Mouse (Mus musculus) R1 (cell line): ENCODE measurements around the gene Kmt2d.
"Not testable (repeated sequence)": the region's sequence is repeated elsewhere in the genome, so short reads cannot be mapped to it uniquely, and the experiment has no call there.

Experiments used
- DNase-seq: peaks from one replicate; pipeline ENCODE4 v3.0.0-alpha.2; 2018; ENCODE audit warnings: low read depth, low spot score

Kmt2d gene

DNA sequence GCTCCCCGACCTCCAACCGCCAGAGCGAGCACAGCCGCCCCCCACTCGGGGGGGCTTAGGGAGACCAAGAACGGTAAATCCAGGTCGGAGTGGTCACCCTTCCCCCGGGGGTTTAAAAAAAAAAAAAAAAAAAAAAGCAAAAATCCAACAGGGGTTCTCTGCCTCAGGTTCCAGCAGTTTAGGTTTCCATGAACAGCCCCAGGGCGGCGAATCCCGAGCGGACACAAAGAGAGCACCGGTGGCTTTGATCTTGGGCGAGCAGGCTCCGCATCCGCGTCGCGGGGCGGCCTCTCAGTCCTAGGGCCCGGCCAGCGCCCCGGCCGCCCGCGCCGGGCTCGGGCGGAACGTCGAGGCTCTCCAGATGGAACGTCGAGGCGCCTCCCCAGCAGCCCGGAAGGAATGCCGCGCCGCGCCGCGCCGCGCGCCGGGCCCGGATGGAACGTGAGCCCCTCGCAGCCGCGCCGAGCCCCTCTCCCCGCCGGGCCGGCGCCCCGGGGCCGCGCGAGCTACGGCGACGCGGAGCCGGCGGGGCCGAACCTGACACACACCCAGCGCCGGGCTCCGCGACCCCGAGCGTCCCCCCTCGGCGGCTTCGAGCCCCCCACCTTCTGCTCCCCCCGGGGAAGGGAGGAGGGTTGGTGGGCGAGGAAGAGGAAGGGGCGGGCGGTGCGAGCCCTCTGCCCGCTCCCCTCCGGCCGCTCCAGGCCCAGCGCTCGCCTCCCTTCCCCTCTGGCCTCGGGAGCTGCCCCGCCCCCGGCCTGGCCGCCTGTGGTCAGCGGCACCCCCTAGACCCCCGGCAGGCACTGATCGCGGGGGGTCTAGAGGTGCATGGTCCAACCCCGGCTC is at the start of gene Kmt2d:
Kmt2d (minus strand) TSS at position 135 of the 846 bp plus-strand sequence.
- peak; percentile 36 for DNase-seq

DNA sequence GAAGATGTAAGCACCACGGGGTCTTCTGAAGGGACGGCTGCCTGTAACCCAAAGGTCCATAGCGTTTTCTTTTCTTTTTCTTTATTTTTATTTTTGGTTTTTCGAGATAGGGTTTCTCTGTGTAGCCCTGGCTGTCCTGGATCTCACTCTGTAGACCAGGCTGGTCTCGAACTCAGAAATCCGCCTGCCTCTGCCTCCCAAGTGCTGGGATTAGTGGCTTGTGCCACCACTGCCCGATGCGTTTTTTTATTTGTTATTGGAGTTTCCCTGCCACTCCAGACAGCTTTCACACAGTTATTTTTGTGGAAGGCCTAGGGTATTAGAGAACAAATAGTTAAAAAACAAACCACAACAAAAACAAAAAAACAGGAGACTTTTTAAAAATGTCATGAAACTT is 47.5 kb upstream of the Kmt2d start:
- not testable (repeated sequence) for DNase-seq

- DNase-seq: peak; percentile 100
Measured at GRCm38 (mm10) chr15:98917538-98918498, 46.8 kb upstream of the Kmt2d start, which contains the start of gene Lmbr1l. TSS of gene Lmbr1l (minus strand) at chr15:98918231.

DNA sequence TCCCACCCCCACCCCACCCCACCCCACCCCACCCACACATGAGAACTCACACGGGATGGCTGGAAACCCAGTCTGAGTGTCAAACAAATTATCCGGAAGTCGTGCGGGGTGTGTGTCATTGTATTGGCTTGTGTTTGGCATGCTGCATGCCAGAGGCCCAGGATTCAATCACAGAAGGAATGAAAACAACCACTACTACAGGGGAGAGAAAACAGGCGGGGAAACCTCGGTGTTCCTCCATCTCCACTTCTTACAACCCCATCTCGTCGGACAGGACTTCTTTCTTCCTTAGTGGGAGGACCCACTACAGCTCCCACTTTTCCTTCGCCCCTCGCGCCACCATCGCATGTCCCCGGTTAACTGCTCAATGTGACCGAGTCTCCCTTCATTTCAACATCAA is 46.1 kb upstream of the Kmt2d start:
- DNase-seq: peak; percentile 74

DNA sequence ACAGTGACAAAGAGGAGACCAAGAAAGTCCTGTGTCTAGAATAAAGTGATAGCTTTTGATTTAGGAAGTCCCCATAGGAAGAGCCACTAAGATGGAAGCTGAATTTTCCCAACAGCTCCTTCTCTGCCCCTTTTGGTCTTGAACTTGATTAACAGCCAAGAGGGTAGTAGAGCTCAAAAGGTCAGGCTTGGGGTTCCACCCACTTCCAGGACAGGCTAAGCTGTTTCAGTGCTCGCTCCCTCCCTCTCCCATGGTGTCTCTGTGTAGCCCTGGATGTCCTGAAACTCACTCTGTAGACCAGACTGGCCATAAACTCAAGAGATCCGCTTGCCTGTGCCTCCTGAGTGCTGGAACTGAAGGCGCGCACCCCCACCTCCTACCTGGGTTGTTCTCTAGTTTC is 45.0 kb upstream of the Kmt2d start:
- no peak for DNase-seq

DNA sequence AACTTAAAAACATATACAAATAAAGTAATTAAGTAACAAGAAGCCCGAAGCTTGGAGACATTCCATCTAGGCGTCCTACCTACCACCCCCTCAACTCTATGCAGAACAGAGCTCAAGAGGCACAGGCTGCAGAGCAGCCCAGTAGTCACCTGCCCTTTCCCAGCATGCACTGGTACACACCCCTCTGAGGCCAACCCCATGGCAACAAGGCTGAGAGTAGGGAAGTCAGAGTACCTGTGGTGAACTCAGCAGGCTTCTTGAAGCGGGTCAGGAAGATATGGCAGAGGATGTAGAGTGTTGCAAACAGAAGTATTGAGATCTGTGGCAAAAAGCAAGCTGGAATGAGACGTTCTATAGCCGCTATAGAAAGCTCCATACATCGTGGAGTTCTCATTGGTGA is 43.9 kb upstream of the Kmt2d start:
- peak; percentile 75 for DNase-seq

- DNase-seq: peak; percentile 83
Measured at GRCm38 (mm10) chr15:98904692-98905091, 33.7 kb upstream of the Kmt2d start.

DNA sequence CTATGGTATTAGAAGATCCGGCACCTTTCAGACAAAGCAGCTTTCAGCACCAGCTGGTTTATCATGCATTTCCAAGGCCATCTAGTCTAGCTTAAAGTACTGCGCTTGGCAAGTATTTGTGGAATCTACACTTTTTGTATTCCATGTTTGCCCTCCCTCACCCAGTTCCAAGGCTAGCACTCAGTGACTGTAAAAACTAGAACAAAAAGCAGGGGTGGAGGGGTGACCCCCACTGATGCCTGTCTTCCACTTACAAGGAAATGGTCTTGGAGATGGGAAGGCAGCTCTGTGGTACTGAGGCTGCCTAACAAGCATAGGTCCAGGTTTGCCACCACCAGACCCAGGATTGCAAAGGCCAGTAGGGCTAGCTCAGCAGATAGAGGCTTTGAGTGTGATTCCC is 31.6 kb upstream of the Kmt2d start:
- DNase-seq: no peak

DNA sequence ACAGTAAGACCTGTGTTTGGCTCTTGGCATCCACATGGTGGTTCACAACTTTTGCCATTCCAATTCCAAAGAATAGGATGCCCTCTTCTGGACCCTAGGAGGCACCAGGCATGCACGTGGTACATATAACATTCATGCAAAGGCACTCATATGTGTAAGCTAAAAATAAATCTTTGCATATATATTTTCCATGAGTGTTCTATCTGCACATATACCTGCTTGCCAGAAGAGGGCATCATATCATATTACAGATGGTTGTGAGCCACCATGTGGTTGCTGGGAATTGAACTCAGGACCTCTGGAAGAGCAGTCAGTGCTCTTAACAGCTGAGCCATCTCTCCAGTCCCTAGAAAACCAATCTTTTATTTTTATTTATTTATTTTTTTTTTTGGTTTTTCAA is 30.5 kb upstream of the Kmt2d start:
- DNase-seq: no peak

DNA sequence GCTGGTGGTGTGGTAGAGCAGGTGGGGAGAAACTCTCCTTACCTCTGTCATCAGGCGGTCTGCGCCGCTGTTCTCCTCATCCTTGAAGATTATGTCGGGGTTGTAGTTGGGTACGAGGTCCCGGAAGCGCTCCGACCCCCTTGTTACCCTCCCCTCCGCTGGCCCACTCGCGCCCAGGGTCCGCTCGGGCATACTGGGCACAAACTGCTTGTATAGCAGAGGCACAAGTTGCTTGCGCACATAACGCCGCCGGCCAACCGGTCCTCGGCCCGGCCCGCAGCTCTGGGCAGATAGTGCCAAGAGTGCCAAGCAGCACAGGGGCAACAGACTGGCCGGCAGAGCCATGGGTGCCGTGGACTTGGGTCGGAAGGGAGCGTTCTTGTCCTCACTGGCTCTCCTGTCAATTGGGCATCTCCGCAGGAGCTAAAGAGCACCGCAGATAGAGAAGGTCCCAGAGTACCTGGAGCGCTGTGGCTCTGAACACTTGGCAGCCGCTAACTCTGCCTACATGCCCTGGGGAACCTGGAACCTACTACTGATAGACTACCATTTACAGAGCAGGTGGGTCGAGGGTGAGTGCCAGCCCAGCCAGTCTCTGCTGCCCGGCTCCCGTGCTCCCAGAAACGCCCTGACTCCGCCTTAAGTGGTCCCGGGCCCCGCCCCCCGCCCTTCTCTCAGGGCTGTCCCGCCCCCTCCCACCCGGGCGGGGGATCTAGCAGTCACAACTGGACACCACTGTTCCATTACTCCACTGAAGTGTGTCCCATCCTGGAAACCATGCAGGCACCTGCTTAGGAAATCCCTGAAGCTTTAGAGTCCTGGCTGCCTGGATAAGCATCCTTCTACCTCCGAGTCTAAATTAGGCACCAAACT is 27.2 kb upstream of the Kmt2d start, which contains the start of gene Dhh:
Dhh (minus strand) TSS at position 613 of the 873 bp plus-strand sequence.
- DNase-seq: peak; percentile 67

DNA sequence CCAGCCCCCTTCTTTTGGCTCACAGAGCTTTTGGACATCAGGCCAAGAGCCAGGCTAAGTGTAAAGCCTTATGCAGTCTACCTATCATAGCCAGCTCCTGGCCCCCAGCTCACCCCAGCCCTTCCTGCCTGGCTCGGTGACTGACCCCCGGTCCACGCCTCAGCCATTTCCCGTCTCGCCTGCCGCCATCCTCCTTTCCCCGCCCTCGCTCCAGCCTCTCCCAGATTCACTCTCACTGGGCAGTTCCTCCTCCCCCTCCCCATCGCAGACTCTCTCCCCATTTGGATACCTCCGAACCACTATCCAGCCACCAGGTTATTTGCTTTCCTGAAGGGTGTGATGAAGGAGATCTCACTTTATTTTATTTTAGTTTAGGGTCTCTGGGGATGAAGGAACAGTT is 26.5 kb upstream of the Kmt2d start:
- DNase-seq: peak; percentile 44

DNA sequence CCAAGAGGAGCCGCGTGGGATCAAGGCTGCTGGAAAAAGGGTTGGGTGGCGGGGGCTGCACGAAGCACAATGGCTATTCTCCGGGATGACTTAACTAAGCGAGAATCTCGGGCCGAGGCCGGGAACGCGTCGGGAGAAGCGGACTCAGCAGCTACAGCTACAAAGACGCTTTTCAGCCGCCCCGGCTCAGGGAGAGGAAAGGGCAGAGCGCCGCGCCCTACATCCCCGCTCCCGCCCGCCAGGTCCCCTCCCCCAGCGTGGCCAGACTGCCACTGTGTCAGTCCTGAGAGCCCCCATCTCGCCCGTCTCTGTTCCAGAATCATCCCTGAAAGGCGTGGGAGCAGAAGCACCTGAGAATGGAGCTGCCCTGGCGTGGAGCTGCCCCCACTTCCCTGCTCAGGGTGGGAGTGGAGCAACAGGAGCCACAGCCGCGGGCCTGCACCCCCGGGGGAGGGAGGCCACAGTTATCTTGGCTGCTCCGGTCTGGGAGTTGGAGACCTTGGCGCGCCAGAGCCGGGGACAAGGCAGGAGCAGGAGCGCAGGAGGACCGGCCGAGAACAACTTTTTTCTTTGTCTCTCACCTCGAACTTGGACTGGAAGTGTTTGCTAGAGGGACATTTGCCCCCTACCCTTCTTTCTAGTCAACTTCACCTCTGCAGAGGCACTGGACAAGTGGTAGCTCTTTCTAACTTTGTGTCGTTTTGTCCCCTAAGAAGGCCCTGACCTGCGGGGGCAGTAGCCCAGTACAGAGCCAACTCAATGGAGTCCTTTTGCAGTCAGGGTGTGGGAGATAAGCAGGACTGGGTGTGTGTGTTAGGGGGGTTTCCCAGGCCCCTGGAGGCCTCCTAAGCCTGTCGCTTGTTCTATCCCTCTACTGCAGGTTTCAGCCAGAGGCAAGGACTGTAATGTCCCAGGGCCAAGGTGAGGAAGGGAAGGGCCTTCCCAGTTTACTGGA is 24.9 kb upstream of the Kmt2d start:
- peak; percentile 70 for DNase-seq

DNA sequence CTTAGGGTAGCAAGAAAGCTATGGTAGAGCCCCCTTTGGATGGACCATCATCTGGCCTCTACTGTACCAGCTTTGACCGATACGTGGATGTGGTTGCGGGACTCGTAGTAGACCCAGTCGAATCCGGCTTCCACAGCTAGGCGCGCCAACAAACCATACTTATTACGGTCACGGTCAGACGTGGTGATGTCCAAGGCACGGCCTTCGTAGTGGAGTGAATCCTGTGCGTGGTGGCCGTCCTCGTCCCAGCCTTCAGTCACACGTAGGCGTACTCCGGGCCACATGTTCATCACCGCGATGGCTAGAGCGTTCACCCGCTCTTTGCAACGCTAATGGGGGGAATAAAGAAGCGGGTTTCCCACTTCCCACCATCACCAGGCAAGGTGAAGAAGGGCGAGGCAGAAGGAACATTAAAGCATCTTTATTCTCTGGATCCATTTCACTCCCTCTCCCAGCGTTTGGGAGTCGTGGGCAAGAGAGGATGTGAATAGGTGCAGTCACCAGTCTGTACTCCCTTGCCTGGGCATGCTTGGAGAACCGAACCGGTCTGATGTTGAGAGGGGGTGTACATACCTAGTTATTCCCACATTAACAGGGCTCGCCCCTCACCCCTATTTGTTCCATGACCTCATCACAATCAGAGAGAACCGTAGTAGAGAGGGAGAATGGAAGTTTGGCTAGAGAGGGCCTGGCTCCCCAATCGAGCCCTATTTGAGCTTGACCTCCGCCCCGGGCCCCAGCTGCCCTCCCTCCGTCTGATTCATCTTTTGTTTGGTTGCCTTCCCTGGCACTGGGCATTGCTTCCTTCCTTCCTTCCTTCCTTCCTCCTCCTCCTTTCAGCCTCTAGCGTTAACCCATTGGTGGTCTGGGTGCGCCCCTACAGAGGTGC is 24.0 kb upstream of the Kmt2d start:
- peak; percentile 46 for DNase-seq

- no peak for DNase-seq
Measured at GRCm38 (mm10) chr15:98893940-98894745, 23.1 kb upstream of the Kmt2d start, which contains the start of gene Rhebl1. TSS of gene Rhebl1 (minus strand) at chr15:98894540.

DNA sequence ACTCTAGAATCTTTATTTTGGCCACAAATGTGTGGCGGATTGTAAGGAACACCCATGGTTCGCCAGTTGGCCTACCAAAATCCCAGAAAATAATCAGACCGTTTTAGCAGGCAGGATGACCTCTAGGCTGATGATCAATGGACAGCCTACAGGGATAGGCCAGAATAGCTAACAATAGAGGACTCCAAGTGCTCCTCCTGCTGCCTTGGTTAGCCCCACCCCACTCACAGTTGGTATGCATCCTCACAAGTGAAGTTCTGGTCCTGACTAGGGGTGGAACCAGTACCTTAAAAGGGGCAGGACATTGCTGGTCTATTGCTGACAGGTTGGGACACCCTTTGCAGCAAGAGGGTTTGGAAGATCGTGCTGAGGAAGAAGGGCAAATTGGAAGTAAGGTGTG is 22.0 kb upstream of the Kmt2d start:
- peak; percentile 68 for DNase-seq

DNA sequence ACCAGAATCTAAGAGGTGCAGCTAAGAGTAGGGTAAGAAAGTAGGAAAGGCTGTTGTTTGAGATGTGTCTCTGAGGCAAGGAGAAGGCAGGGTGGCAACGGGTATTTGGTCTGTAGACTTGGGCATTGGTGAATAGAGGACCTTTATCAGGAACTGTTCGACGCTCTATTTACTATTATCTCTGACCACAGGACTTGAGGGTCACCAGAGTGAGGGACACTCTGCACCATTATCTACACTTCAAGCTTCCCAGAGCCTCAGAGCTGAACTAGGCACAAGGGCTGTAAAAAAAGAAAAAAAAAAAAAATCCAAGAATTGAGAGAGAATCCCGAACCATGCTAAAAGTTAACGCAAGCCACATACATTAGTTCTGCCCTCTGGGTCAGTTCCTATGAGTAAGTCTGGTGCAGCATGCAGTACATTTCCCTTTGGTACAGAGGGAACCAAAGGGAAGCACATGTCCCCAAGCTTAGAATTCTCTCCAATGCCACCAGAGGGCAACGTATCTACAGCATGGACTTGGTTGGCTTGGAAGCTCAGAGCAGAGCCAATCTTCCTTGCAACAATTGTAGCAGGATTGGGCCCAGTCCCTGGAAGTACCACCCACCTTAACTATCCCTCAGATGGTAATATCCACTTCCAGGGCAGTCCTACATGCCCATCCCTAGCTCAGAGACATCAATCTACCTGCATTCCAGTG is 21.1 kb upstream of the Kmt2d start:
- peak; percentile 87 for DNase-seq

GRCm38 (mm10) chr15:98891198-98891742 is 20.3 kb upstream of the Kmt2d start:
- DNase-seq: peak; percentile 90
